Comparison of ENCODE assay signal across 27 mouse cellular contexts in genomic region chr17:70462771-70463491, GRCm38 (mm10).
DNase-seq lines count a peak whose midpoint lies in the region; ATAC-seq and TF ChIP-seq lines count a peak whose summit lies in the region.
"Had no signal": no experiment of that assay in that cellular context is flagged by ENCODE, and none has a peak within 500 bp of the region (broad histone marks: within the 10 kb centered on the region; RNA-seq: fewer than 3 reads in every experiment).

No protein-coding gene starts in this region.

- TF ChIP-seq CTCF in midbrain, postnatal 0 days (IDR thresholded peaks at IDR 0.05), result no peak
- no peak for TF ChIP-seq CTCF in olfactory bulb, adult 2 months (IDR thresholded peaks at IDR 0.05; ENCODE audit: insufficient read depth, low read depth, low read length)

- H3K4me2 ChIP-seq in forebrain, embryonic 16.5 days (ENCODE audit: low read length), result no peak overlapping the region
- no peak overlapping the region for H3K4me2 ChIP-seq in midbrain, postnatal 0 days (ENCODE audit: low read depth, low read length, poor library complexity, severe bottlenecking)
- no peak overlapping the region for H3K4me2 ChIP-seq in midbrain, embryonic 13.5 days (replicated peaks)
- H3K4me2 ChIP-seq: embryonic facial prominence, embryonic 12.5 days; forebrain, embryonic 12.5 days; heart, embryonic 12.5 days; hindbrain, embryonic 13.5 days; liver, embryonic 11.5 days had no signal

- DNase-seq in forebrain, embryonic 10.5 days (ENCODE audit: extremely low spot score, low spot score), result no peak
- DNase-seq in midbrain, postnatal 0 days (ENCODE audit: low spot score), result peak; percentile 16
- DNase-seq in cerebellum, adult 9-11 months, result peak; percentile 76
- DNase-seq in kidney, postnatal 14 days, result no peak
- no peak for DNase-seq in liver
- DNase-seq: adrenal gland, postnatal 36 days; gastrocnemius, postnatal 10 days; heart, postnatal 10 days; kidney, adult 2 months; liver, postnatal 0 days; right cerebral cortex, adult 18-20 months; thymus, adult 18-20 months; thymus, postnatal 36 days had no signal

- WGBS in forebrain, embryonic 10.5 days, result 73% methylated on average over 8 of the region's 8 CpGs
- 74% methylated on average over 8 of the region's 8 CpGs for WGBS in forebrain, embryonic 16.5 days
- WGBS in midbrain, postnatal 0 days, result 79% methylated on average over 8 of the region's 8 CpGs
- 78% methylated on average over 8 of the region's 8 CpGs for WGBS in midbrain, embryonic 13.5 days
- 51% methylated on average over 8 of the region's 8 CpGs for whole genome bisulfite sequencing in olfactory bulb, adult 2 months

- ATAC-seq in forebrain, embryonic 16.5 days, result no peak
- ATAC-seq in midbrain, postnatal 0 days (ENCODE audit: low FRiP score), result no peak
- ATAC-seq in midbrain, embryonic 13.5 days, result no peak
- ATAC-seq: CD4-positive, CD25-positive, alpha-beta regulatory T cell, adult 4 months; inflammation-experienced regulatory T-cells, adult 6 months; liver, postnatal 0 days; lung, postnatal 0 days; midbrain, embryonic 16.5 days had no signal

- H3K36me3 ChIP-seq in forebrain, embryonic 10.5 days (replicated peaks), result no peaks in the 10 kb centered on the region
- no peaks in the 10 kb centered on the region for H3K36me3 ChIP-seq in forebrain, embryonic 16.5 days (ENCODE audit: control insufficient read depth, insufficient read depth)
- no peaks in the 10 kb centered on the region for H3K36me3 ChIP-seq in midbrain, postnatal 0 days (ENCODE audit: insufficient read depth, low read length)
- no peaks in the 10 kb centered on the region for H3K36me3 ChIP-seq in midbrain, embryonic 13.5 days
- H3K36me3 ChIP-seq: embryonic facial prominence, embryonic 12.5 days; forebrain, embryonic 12.5 days; heart, embryonic 12.5 days; hindbrain, embryonic 13.5 days had no signal

- H3K4me3 ChIP-seq in forebrain, embryonic 10.5 days, result no peak overlapping the region
- H3K4me3 ChIP-seq in forebrain, embryonic 16.5 days (replicated peaks; ENCODE audit: low read length), result no peak overlapping the region
- H3K4me3 ChIP-seq in midbrain, postnatal 0 days (ENCODE audit: low read depth, low read length), result no peak overlapping the region
- no peak overlapping the region for H3K4me3 ChIP-seq in midbrain, embryonic 13.5 days (replicated peaks)
- no peak overlapping the region for H3K4me3 ChIP-seq in olfactory bulb, adult 2 months (ENCODE audit: insufficient read depth, low read depth, low read length)
- H3K4me3 ChIP-seq: embryonic facial prominence, embryonic 12.5 days; forebrain, embryonic 12.5 days; heart, embryonic 12.5 days; hindbrain, embryonic 13.5 days had no signal

- H3K27me3 ChIP-seq in forebrain, embryonic 10.5 days (ENCODE audit: poor library complexity, severe bottlenecking), result no peaks in the 10 kb centered on the region
- no peaks in the 10 kb centered on the region for H3K27me3 ChIP-seq in forebrain, embryonic 16.5 days (replicated peaks; ENCODE audit: control insufficient read depth, insufficient read depth, low read length)
- no peaks in the 10 kb centered on the region for H3K27me3 ChIP-seq in midbrain, postnatal 0 days (ENCODE audit: insufficient read depth, low read length)
- no peaks in the 10 kb centered on the region for H3K27me3 ChIP-seq in midbrain, embryonic 13.5 days
- H3K27me3 ChIP-seq: embryonic facial prominence, embryonic 12.5 days; forebrain, embryonic 12.5 days; heart, embryonic 12.5 days; hindbrain, embryonic 13.5 days had no signal

- H3K4me1 ChIP-seq in forebrain, embryonic 10.5 days, result peaks cover 9% of the 10 kb centered on the region
- H3K4me1 ChIP-seq in forebrain, embryonic 16.5 days (replicated peaks; ENCODE audit: control insufficient read depth, insufficient read depth, low read length), result no peaks in the 10 kb centered on the region
- no peaks in the 10 kb centered on the region for H3K4me1 ChIP-seq in midbrain, postnatal 0 days (ENCODE audit: insufficient read depth, low read length)
- H3K4me1 ChIP-seq in midbrain, embryonic 13.5 days (replicated peaks), result no peaks in the 10 kb centered on the region
- H3K4me1 ChIP-seq in olfactory bulb, adult 2 months (ENCODE audit: control insufficient read depth, insufficient read depth, low read length), result peaks cover 8% of the 10 kb centered on the region
- H3K4me1 ChIP-seq: embryonic facial prominence, embryonic 12.5 days; forebrain, embryonic 12.5 days; heart, embryonic 12.5 days; hindbrain, embryonic 13.5 days had no signal

- no peaks in the 10 kb centered on the region for H3K9me3 ChIP-seq in forebrain, embryonic 10.5 days
- no peaks in the 10 kb centered on the region for H3K9me3 ChIP-seq in forebrain, embryonic 16.5 days (ENCODE audit: control insufficient read depth, low read length)
- H3K9me3 ChIP-seq in midbrain, postnatal 0 days (ENCODE audit: low read length), result no peaks in the 10 kb centered on the region
- H3K9me3 ChIP-seq in midbrain, embryonic 13.5 days, result no peaks in the 10 kb centered on the region
- H3K9me3 ChIP-seq: embryonic facial prominence, embryonic 12.5 days; forebrain, embryonic 12.5 days; heart, embryonic 12.5 days; hindbrain, embryonic 13.5 days had no signal

- TF ChIP-seq POLR2A in olfactory bulb, adult 2 months (IDR thresholded peaks at IDR 0.05; ENCODE audit: insufficient read depth, low read depth, low read length), result no peak

- peak overlapping the region; percentile 3; the same call in 1 of the 2 replicates for H3K27ac ChIP-seq in forebrain, embryonic 10.5 days
- H3K27ac ChIP-seq in forebrain, embryonic 16.5 days (ENCODE audit: low read length), result no peak overlapping the region
- H3K27ac ChIP-seq in midbrain, postnatal 0 days (ENCODE audit: low read depth, low read length), result no peak overlapping the region
- H3K27ac ChIP-seq in midbrain, embryonic 13.5 days, result no peak overlapping the region
- peak overlapping the region; percentile 44 for H3K27ac ChIP-seq in olfactory bulb, adult 2 months (ENCODE audit: insufficient read depth, low read depth, low read length)
- H3K27ac ChIP-seq: embryonic facial prominence, embryonic 12.5 days; forebrain, embryonic 12.5 days; hindbrain, embryonic 13.5 days; kidney, postnatal 0 days; macrophage had no signal

- H3K9ac ChIP-seq in forebrain, embryonic 16.5 days (replicated peaks; ENCODE audit: low read depth, low read length), result no peak overlapping the region
- H3K9ac ChIP-seq in midbrain, postnatal 0 days (replicated peaks; ENCODE audit: low read length, poor library complexity, severe bottlenecking), result no peak overlapping the region
- H3K9ac ChIP-seq in midbrain, embryonic 13.5 days (replicated peaks), result no peak overlapping the region
- H3K9ac ChIP-seq: embryonic facial prominence, embryonic 12.5 days; forebrain, embryonic 12.5 days; heart, embryonic 12.5 days; hindbrain, embryonic 13.5 days; liver, postnatal 0 days had no signal

Comparison
In these comparisons a context has a peak if more than half of its experiments do, and no peak if none do; other contexts are left out.
1. H3K27ac ChIP-seq: peak in forebrain, embryonic 10.5 days (single experiment) and olfactory bulb, adult 2 months (single experiment); none in forebrain, embryonic 16.5 days (single experiment), midbrain, postnatal 0 days (single experiment) and midbrain, embryonic 13.5 days (single experiment).
2. DNase-seq: peak in midbrain, postnatal 0 days (single experiment) and cerebellum, adult 9-11 months (single experiment); none in forebrain, embryonic 10.5 days (single experiment), kidney, postnatal 14 days (single experiment) and liver (single experiment).